Mouse (Mus musculus): ENCODE data around the gene Ttc21b. TPM values are rescaled to one million over a fixed set of nuclear protein-coding genes. Genes with fewer than 3 reads are reported as not detected.
A peak's percentile ranks its signal among the peaks of the same experiment; 100 is the strongest.

The Ttc21b gene
- polyA plus RNA-seq, 1 experiment from 2014 or later: 4.5 TPM

- H3K79me2 ChIP-seq (ENCODE audit: inconsistent target): no peaks in the 10 kb centered on the region
- no peaks in the 10 kb centered on the region for H3K36me3 ChIP-seq (ENCODE audit: inconsistent target)
- WGBS (ENCODE audit: missing documents): 93% methylated on average over 4 of the region's 4 CpGs
- no peak overlapping the region for H3K27ac ChIP-seq
- no peak overlapping the region for H3K4me3 ChIP-seq (ENCODE audit: inconsistent target)
Observed at GRCm38 (mm10) chr2:66146473-66146872, 109.9 kb downstream of the Ttc21b start.

DNA sequence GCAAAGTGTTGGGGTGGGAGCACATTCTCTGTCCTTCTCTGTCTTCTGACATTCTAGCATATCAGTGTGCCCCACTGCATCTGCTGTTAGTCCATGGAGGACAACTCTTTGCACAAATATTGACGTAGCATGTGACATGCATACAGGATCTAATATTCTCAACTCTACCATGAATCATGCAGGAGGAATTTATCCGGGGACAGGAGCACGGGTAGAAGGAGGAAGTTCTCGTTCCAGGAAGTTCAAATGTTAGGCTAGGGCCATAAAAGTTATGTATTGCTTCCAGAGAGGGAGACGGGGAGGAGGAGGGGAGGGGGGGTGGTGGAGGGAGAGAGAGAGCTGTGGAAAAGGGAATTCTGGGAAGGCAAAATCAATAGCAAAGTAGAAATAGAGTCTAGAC is 111.6 kb downstream of the Ttc21b start:
- peak overlapping the region; percentile 8; the same call in 1 of the 2 replicates for H3K27ac ChIP-seq
- H3K79me2 ChIP-seq (ENCODE audit: inconsistent target): no peaks in the 10 kb centered on the region
- H3K36me3 ChIP-seq (ENCODE audit: inconsistent target): no peaks in the 10 kb centered on the region
- no peak overlapping the region for H3K4me3 ChIP-seq (ENCODE audit: inconsistent target)
- 7% methylated on average over 5 of the region's 5 CpGs for WGBS (ENCODE audit: missing documents)

- H3K4me3 ChIP-seq (ENCODE audit: inconsistent target): no peak overlapping the region
- H3K36me3 ChIP-seq (ENCODE audit: inconsistent target): no peaks in the 10 kb centered on the region
- no peak overlapping the region for H3K27ac ChIP-seq
- WGBS (ENCODE audit: missing documents): 67% methylated on average over 4 of the region's 4 CpGs
- H3K79me2 ChIP-seq (ENCODE audit: inconsistent target): no peaks in the 10 kb centered on the region
Observed at GRCm38 (mm10) chr2:66143284-66143683, 113.1 kb downstream of the Ttc21b start.

DNA sequence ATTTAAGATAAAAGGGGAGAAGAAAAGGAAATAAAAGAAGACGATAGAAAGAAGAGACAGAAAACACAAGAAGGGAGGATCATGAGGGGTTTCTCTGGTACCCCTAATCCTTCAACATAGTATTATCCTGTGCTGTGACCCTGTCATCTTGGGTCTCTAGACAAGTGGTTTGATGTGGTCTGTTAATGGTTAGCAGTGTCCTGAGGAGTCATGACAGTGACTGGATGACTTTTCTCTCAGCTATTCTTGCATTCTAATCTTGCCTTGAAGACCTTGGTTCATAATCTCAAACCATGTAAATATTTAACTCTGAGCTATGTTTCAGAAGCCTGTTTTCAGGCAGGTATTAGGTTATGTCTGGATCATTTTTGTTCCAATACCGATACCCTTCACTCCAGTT is 113.7 kb downstream of the Ttc21b start:
- H3K79me2 ChIP-seq (ENCODE audit: inconsistent target): no peaks in the 10 kb centered on the region
- WGBS (ENCODE audit: missing documents): 100% methylated on average over 2 of the region's 2 CpGs
- no peak overlapping the region for H3K27ac ChIP-seq
- H3K36me3 ChIP-seq (ENCODE audit: inconsistent target): no peaks in the 10 kb centered on the region
- H3K4me3 ChIP-seq (ENCODE audit: inconsistent target): no peak overlapping the region

DNA sequence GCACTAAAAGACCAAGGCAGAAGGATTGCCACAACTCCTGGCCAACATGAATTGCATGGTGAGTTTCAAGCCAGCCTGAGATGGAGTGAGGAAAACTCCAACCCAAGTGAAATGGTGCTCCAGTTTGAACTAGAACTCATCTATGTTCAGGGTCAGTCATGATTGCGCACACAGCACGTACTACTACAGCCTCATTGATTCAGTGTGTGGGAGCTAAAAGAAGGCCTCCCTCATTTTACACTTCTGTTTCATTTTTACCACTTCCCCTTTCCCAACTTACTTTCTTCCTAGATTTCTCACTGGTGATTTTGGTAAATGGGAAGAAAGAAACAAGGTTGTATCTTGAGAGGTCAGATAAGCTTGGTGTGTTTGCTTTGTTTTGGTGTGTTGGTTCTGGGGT is 114.1 kb downstream of the Ttc21b start:
- Histone ChIP-seq H3K27ac (no peak overlapping the region), H3K4me3 (ENCODE audit: inconsistent target) (no peak overlapping the region), H3K79me2 (ENCODE audit: inconsistent target) (no peaks in the 10 kb centered on the region), H3K36me3 (ENCODE audit: inconsistent target) (no peaks in the 10 kb centered on the region)
- WGBS (ENCODE audit: missing documents): 27% methylated on average over 2 of the region's 2 CpGs

DNA sequence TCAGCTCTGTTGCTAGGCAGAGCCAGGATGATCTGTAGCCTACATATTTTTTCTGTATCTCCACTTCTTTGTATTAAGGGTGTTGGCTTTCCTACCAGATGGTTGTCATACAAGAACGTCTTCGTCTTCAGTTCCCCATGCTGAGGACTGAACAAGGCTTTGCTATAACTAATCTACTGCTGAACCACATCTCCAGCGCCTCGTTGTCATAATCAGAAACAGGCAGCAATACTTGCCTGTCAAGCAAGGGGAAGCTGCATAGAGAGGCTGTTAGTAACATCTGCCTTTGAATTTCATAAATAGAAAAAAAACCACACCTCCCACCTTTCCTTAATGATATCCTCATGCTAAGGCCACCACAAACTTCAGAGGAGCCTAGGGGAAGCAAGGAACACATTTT is 116.2 kb downstream of the Ttc21b start:
- no peaks in the 10 kb centered on the region for H3K79me2 ChIP-seq (ENCODE audit: inconsistent target)
- no peaks in the 10 kb centered on the region for H3K36me3 ChIP-seq (ENCODE audit: inconsistent target)
- no peak overlapping the region for H3K27ac ChIP-seq
- WGBS (ENCODE audit: missing documents): 84% methylated on average over 4 of the region's 4 CpGs
- no peak overlapping the region for H3K4me3 ChIP-seq (ENCODE audit: inconsistent target)

Other genes with a start within 250 kb of the Ttc21b start
- 0.25 to 1.1 TPM (median 0.47 TPM) in 3 replicates for gene Galnt3, start 131.6 kb downstream of the Ttc21b start, polyA plus RNA-seq (2018)
- not detected in 3 replicates for gene Scn1a, start 184.2 kb upstream of the Ttc21b start, polyA plus RNA-seq (2018)